Mouse (Mus musculus): ENCODE data around the gene Ttc17. TPM values are rescaled to one million over a fixed set of nuclear protein-coding genes. Genes with fewer than 3 reads are reported as not detected.

Ttc17 gene
- total RNA-seq, 2 experiments from 2014 or later = 31.1 to 33.3 TPM

GRCm38 (mm10) chr2:94265221-94266191 lies 141.0 kb downstream of the Ttc17 start:
- DNase-seq (ENCODE audit: low spot score in 2 of 2) = peak; percentile 58 to 74
- intact Hi-C loops (cut with DNase I) = loop anchor here (2.0 kb wide), 1 partner anchor 19 kb away; no protein-coding TSS in a partner anchor

GRCm38 (mm10) chr2:94264631-94265098 lies 141.8 kb downstream of the Ttc17 start:
- DNase-seq (ENCODE audit: low spot score in 2 of 2) = peak in 1 of 2 experiments; percentile 51
- intact Hi-C loops (cut with DNase I) = loop anchor here (2.0 kb wide), 1 partner anchor 18 kb away; no protein-coding TSS in a partner anchor

- DNase-seq (ENCODE audit: low spot score in 2 of 2) = no peak
- intact Hi-C loops (cut with DNase I) = loop anchor here (2.0 kb wide), 1 partner anchor 17 kb away; no protein-coding TSS in a partner anchor
These were observed 142.5 kb downstream of the Ttc17 start for GRCm38 (mm10) chr2:94264006-94264405.

GRCm38 (mm10) chr2:94263530-94263937 lies 143.0 kb downstream of the Ttc17 start:
- intact Hi-C loops (cut with DNase I) = no loop called here
- peak in 1 of 2 experiments; percentile 60 for DNase-seq (ENCODE audit: low spot score in 2 of 2)

GRCm38 (mm10) chr2:94262917-94263529 lies 143.5 kb downstream of the Ttc17 start:
- no peak for DNase-seq (ENCODE audit: low spot score in 2 of 2)

GRCm38 (mm10) chr2:94254102-94254501 lies 152.4 kb downstream of the Ttc17 start:
- intact Hi-C loops (cut with DNase I) = loop anchor here (2.0 kb wide), 1 partner anchor 37 kb away; no protein-coding TSS in a partner anchor
- DNase-seq (ENCODE audit: low spot score in 2 of 2) = peak in 1 of 2 experiments; percentile 67

More at GRCm38 (mm10) chr2:94262917-94263529, 143.5 kb downstream of the Ttc17 start:
- intact Hi-C loops (cut with DNase I) = no loop called here

Small RNA genes lying within 50 kb of the gene (microRNA-seq; reads per million reads assigned to microRNA genes)
- gene Mir670 = 27.3 to 33.5 reads per million in 2 experiments

Other genes starting within 250 kb of the Ttc17 start
- gene Hsd17b12, start 248.7 kb downstream of the Ttc17 start, total RNA-seq (2021) = 10 to 100 TPM; 73.0 to 79.2 TPM
- gene Api5, start 31.4 kb upstream of the Ttc17 start, total RNA-seq (2021) = 10 to 100 TPM; 47.3 to 48.5 TPM

Measured in left cerebral cortex, postnatal 14 days (tissue).